Mouse (Mus musculus) CH12.LX (cell line): ENCODE measurements around the gene Dclk1.

ENCODE experiments used
- CTCF ChIP-seq, 2 experiments: IDR thresholded peaks in 1 of 2; conservative IDR thresholded peaks in 1 of 2; 2 replicates each; pipeline ENCODE4 v1.5.1; 2011 to 2012; ENCODE audit warnings: low read depth in 2 of 2, low read length in 2 of 2, improper control_type of control experiment in 1 of 2, inconsistent platforms in 1 of 2, mild to moderate bottlenecking in 1 of 2, moderate library complexity in 1 of 2
- POLR2A ChIP-seq: IDR thresholded peaks from 2 replicates; pipeline ENCODE4 v1.6.1; 2011; ENCODE audit warnings: low read depth, mild to moderate bottlenecking, improper control_type of control experiment, low read length

DNA sequence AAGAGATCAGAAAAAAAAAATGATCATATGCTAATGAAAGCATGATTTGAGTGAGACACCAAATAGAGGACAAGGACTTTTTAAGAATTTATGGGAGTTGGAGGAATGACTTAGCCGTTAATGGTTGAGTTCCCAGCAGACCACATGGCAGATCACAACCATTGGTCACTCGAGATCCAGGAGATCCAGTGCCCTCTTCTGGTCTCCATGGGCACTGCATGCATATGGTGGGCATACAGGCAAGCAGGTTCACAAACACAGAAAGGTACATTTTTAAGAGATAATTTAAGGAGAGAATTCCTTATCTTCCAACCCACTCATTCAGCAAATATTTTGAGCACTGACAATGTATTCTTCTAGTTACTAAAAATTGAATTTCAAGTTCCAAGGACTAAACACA is 207.0 kb downstream of the Dclk1 start:
- TF ChIP-seq CTCF (conservative IDR thresholded peaks at IDR 0.05 in 1 of 2, IDR thresholded peaks at IDR 0.05 in 1 of 2; ENCODE audit: low read depth in 2 of 2, low read length in 2 of 2): no peak
- TF ChIP-seq POLR2A: no peak
